Mouse (Mus musculus) embryo, embryonic 10.5 days (tissue): ENCODE results near the gene Kat7.

Experiments
- DNase-seq: peaks from one replicate; pipeline ENCODE4 v3.0.0-alpha.2; 2015; ENCODE audit warnings: low spot score

Gene Kat7

DNA sequence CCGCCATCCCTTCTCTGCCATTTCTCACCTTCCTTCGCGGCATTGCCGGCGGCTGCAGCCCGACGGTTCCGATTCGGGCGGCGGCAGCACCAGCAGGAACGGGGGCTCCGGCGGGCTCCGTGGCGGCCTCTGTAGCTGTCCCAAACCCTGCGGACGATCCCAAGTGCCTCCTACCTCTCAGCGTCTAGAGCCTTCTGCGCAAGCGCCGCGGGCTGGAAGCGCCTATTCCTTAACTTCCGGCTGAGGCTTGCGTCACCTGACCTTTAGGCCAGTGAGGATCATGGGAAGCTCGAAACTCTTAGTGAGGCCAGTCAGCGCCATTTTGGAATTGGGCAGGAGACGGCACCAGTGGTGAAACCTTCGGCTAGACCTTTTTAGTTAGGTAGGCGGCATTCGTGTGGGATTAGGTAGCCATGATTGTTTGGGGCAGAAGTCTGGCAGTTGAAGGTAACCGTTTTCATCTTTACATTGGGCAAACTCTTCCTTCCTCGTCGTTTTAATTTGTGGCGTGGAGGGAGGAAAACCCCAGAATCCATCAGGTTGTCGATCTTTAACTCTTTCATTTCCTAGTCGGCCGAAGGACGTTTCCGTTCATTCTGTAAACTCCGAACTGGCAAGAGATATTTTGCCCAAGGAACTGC lies at the start of gene Kat7:
TSS of gene Kat7 (minus strand) at position 240 of the 641 bp plus-strand sequence.
- peak; percentile 100 for DNase-seq

DNA sequence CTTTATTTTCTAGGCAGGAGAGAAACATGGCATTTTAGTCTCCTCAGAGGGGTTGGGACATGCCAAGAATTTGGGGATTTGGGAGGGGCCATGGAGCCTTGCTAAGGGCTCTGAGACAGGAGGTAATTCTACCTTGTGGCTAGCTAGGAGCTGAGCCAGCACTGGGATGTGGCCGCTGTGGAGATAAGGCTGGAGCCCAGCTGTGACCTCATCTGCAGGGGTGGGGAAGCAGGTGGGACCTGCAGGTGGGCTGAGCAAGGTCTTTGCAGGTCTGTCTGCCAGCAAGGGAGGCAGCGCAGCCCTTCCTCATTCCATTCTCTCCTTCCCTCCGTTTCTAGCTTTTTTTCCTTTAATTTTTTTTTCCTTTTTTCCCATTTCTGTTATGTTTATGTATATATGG lies 48.2 kb upstream of the Kat7 start:
- no peak for DNase-seq

DNA sequence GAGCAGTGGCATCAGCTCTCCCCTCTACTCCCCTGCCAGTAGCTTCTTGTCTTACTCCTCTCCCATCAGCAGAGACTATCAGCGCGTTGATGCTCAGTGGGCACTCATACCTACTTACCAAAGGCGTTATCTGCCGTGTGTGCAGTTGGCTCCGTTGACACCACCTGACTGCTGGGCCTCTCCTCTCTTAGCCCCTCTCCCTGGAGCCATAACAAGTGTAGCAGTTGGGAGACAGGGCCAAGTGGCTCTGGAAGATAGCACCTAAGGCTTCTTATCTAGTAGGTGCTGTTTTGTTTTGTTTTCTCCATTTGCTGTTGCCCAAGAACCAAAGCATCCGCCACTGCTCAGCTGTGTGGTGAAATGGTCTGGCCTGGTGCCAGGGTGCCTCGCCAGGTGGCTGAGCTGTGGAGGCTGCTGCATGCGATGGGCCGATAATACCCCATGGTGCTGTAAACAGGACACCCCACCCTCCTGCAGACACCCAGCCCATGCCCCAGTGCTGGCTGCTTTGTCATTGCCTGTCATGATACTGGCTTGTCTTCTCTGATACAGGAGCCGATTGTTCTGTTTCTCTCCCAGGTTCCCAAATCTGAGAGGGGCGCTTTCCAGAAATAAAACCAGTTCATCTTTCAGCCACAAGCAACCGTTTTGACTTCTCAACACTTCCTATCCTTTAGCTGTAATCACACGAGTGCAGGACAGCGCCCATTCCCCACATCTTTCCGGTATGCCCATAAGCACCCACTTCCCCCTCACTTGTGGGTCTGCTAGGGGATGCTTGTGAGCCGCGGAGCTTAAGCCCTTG lies 46.6 kb upstream of the Kat7 start:
- no peak for DNase-seq

DNA sequence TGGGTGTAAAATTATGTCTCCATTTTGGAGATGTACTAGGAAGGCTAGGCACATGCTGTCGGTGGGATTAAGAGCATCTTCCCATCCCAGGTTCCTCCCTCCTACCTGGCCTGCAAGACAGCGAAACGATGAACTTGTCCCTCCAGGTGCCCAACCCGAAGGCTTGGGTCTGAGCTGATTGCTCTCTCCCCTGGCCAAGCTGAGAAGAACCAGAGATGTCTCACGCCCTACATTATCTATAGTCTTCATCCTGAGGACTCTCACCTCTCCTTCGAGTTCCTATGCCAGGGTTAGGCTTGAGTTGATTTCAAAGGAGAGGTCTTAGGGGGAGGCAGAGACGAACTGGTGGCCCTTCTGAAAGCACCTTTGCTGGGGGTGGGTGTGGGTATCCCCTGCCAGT lies 46.0 kb upstream of the Kat7 start:
- DNase-seq: no peak

DNA sequence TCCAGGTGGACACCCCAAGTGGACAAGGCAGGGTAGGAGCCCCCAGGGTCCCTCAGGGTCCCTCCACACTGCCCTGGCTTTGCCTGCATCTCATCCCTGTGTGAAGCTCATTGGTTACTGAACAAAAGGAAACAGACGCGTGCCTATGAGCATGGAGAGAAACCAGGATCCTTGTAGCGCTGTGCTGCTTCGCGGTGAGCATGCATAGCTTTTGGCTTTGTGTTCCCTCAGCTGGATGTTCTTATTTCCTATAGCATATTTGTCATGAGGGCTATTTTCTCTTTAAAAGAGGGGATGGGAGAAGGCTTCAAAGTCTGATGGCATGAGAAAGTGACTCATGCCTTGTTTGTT lies 45.6 kb upstream of the Kat7 start:
- no peak for DNase-seq

DNA sequence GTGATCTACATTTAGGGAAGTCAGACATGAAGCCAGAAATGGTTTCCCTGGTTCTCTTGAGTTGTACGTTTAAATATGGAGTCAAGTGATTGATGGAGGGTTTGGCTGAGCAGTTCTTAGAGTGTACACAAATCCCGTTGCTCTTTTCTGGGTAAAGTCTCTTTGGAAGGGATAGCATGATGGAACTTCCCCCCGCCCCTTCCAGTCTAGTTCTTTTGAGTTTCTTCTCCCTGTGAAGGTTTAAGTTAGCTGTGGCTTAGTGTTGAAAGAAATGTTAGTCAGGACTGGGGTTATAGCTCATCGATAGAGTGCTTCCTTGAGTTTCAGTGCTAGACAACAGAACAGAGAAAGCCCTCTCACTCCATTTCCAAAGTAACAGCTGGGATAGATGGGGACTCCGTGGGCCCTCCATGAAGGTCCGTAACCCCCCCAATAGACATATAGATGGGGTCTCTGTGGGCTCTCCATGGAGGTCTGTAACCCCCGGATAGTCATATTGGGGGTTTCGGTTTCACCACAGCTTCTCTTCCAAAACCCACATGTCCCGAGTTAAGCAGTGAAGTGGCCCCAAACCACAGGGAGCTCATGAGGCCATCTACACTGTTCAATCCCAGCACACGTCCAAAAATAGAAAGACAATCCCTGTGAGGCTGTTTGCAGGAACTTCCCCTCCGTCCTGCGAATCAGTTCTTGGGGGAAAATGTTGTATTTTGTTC lies 45.1 kb upstream of the Kat7 start:
- no peak for DNase-seq

DNA sequence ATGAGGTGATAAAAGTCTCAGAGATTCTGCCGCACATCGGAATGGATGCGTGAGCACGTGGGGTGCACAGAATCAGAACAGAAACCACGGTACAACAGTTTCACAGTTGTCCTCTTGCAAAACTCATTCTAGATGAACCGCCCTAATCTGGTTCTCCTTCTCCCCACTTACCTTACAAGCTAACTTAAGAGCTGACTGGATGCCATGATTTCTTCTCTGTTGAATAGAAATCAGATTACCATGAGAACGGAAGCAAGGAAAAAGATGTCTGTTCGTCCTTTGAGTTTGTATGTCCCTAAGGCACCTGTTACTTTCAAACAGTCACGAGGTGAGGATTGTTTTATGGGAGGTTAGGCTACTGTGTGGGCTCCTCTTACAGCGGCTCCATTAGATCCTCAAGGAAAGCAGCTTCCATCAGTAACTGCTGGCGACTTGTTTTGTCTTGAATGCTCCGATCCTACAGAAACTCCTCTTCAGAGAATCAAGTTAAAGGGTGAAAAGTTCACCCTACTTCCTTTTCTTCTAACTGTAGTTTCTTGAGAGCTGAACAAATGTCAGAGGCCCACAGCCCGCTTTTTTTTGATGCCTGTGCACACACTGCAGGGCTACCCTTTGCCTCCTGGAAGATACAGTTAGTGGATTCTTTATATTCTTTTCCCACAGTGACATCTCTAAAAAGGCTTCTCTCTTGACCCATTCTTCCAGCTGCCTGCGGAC lies 44.3 kb upstream of the Kat7 start:
- no peak for DNase-seq

DNA sequence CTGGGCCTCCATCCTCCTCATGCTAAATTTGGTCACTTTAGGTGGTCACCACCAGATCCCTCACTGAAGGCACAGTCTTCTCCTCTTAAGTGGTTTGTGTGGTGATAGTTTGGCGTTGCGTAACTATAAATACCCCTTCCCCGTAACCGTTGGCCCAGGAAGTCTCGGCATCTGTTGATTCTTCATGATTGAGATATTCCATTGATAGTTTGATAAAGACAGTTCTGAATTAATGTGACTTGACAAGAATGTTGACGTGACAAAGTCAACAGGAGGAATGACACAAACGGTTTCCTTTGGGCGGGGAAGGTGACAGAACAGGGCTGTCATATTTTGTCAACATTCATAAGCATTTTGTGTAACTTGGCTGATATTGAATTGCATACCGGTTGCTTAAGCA lies 43.2 kb upstream of the Kat7 start:
- DNase-seq: no peak

DNA sequence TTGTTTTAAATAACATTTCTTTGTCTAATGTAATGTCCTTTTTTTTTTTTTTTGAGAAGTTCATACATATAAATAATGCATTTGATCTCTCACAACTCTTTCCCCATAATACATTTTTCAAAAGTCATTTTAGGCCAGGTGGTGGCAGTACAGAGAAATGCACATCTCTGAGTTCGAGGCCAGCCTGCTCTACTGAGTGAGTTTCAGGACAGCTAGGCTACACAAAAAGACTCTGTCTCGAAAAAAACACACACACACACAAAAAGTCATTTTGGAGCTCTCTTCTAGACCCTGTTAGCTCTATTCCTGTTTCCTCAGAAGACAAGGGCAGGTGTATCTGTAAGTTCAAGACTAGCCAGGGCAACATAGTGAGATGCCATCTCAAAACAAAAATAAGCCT lies 42.6 kb upstream of the Kat7 start:
- no peak for DNase-seq

DNA sequence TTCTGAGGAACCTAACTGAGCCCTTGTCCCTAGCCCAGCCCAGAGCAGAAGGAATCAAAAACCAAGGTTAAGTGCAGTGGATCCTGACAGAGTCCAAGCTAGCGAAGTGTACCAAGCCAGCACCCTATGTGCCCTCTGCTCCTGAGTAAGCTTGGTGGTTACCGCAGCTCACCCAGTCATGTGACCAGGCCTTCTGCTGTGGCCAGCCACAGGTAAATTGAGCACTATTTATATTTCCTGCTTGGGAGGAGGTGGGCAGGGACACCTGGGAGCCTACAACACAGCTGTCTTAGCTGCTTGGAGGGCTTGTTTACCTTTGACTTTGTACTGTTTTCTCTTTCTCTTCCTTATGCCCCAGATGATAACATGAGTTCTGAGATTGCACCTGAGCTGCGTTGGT lies 40.9 kb upstream of the Kat7 start:
- DNase-seq: no peak

DNA sequence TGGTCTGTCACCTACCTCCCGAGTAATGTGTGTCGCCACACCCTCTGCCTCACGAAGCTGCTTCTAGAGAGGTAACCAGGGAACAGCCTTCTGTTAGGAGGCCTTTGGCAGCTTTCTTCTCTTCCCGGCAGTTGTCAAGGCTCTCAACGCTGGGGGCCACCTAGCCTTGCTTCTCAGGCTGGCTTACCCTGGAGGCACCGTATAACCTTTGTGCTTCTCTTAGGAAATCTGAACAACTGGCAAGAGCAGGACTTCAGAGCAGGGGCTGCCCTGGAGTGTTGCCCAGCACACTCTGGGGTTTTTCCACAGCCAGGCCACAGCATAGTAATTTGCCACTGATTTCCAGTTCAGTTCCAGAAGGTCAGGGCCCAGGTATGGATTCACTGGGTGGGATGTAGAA lies 40.2 kb upstream of the Kat7 start:
- DNase-seq: no peak

DNA sequence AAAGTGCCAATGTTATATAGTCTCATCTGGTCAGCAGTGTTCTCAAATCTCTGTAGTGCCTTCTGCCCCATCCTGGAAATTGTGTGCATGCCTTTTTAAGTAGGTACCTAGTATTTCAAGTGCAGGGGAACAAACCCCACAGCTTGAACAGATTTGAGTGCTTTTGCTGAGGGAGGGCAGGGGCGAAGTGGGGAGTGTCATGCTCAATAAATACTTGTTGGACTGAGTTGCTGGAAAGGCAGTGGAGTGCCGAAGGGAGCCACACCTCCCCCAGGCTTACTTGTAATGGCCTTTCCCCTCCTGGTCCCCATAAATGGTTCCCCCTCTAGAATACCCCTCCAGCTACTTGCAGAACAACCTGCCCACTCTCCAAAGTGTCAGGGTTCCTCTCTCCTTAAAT lies 34.1 kb upstream of the Kat7 start:
- no peak for DNase-seq

DNA sequence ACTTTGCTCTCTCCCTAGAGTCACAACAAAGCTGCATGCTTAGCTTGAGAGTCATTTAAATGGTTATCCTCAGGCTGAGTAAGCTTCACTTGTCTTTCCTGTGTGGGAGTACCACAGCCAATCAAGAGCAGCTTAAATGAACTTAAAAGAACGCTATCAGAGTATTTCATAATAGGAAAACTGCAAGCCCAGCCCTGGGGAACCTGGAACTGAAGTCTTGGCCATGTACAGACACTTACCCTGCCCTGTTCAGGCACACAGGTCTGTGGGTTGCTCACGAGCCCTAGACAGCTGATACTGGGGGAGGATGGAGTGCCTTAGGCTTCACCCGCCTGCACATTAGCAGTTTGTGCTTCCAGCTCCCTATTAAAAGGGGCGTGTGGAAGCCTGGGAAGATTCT lies 33.1 kb upstream of the Kat7 start:
- DNase-seq: no peak

DNA sequence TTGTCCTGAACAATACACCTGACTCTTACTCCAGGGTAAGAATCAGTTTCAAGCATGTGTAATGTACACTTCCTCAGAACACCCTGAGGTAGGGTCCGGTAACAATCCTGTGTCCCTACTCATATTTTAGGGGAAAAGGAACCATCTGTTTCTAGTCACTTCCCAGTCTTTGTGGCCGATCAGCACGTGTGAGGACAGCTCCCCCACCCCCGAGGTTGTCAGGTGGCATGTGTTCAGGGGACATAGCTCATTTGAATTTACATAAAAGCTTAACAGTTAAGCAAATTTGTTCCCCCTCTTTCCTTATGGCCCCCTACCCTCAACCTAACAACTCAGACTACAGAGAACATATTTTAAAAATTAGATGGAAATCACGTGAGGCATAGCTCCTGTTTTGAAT lies 30.6 kb upstream of the Kat7 start:
- no peak for DNase-seq

DNA sequence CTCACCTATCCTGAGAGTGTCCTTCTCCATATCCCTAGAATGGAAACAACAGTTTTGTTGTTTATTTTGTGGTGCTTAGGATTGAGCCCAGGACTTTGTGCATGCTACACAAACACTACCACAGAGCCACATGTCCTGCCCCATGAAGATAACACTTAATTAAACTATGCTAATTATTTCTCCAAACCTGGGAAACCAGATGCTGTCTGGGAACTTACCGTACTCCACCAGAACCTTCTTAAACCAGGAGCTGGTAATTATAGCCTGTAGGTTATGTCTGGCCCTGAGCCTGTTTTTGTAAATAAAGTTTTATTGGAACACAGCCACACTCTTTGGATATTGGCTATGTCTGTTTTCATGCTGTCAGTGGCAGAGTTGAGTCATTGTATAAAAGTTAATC lies 30.2 kb upstream of the Kat7 start:
- DNase-seq: no peak

DNA sequence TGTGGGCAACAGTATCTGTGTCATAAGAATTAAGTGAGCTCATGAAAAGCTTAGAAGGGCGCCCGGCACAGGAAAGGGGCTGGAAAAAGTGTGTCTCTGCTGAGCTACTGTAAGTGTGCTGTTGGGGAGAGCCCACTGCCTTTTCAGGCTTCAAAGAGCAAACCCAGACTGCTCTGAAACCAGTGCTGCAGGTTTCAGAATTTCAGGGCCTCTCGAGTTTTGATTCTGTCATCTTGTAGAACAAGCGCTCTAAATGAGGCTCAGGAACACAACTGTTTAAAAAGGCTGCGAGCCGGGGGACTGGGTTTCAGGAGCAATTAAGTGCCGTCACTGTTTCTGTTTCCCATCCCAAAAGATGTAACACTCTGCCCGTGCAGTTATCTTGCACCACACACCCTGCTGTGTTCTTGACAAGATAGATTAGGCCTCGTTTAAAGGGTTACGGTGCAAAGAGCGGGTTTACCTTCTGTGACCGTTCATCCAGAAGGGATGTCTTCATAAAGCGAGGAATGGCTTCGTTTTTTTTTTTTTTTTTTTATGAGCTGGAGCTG lies 29.5 kb upstream of the Kat7 start:
- peak; percentile 61 for DNase-seq

DNA sequence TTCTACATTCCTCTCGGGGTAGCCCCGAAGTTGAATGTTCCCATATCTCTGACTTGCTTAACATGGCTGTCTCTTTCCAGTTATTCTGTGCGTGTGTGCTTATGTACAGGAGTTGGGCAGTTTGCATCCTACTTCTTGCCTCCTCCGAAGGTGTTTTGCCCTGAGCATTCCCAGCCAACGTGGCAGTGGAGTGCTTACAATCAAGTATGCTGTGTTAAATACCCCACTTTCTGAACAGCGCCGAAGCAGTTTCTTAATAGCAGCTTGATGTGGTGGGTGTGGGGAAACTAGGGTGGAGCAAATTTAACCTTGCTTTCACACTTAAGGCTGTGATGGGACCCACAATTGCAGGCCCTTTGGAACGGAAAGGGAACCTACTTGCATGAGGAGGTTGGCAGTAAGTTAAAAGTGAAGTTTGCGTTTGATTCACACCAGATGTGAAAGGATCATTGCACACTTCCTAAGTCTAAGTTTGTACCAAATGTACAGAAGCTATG lies 27.8 kb upstream of the Kat7 start:
- no peak for DNase-seq

DNA sequence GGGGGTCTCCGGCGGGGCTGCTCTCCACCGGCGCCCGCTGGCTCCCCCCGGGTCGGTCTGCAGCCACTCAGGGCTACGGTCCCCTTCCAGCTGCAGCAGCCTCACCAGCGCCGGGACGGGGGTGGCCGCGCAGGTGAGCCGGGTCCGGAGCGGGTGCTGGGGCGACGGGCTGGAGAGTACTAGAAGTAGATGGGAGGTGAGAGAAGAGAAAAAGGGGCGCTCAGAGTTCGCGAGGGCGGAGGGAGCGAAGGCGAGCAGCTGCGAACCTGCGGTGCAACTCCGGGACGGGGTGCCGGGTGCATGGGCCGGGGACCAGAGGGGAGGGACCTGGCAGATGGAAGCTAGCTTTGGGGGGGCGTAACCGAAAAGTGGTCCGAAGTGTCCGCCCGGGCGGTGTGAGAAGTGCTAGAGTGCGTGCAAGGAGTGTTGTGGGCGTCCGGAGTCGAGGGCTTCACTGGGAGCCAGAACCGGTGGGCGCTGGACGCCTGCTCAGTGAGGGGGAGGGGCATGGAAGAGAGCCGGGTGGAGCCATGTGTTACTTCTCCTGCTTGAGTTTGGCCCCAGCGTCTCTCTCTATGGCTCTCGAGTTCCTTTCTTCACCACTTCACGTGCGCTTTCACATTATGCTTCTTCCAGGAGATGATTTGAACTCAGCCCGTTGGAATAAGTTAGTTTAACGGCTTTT lies 27.2 kb upstream of the Kat7 start:
- peak; percentile 88 for DNase-seq

DNA sequence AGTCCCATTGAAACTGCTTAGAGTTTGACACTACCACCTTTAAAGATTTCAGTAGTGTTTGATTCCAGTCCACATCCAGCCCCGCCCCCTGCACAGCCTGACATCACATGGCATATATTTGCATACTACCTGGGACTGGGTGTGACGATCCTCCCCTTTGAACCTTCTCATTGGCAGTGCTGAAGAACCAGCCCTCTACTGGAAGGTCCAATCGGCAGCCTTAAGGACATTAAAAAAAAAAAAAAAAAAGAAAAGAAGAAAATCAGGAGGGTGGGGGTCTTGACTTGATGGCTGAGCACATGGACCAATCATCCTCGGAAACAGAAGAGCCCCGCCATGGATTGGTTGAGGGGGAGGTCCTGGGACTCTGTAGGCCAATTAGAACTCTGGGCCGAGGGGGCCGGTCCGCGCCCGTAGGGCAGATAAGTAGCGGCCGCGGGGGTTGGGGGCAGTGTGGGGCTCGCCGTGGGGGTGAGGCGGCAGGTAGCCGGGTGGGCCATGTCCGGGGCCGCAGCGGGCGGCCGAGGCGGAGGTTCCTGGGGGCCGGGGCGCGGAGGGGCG lies 26.6 kb upstream of the Kat7 start, which contains the start of gene Fam117a:
TSS of gene Fam117a (plus strand) at position 451 of the 561 bp plus-strand sequence.
- DNase-seq: peak; percentile 97

DNA sequence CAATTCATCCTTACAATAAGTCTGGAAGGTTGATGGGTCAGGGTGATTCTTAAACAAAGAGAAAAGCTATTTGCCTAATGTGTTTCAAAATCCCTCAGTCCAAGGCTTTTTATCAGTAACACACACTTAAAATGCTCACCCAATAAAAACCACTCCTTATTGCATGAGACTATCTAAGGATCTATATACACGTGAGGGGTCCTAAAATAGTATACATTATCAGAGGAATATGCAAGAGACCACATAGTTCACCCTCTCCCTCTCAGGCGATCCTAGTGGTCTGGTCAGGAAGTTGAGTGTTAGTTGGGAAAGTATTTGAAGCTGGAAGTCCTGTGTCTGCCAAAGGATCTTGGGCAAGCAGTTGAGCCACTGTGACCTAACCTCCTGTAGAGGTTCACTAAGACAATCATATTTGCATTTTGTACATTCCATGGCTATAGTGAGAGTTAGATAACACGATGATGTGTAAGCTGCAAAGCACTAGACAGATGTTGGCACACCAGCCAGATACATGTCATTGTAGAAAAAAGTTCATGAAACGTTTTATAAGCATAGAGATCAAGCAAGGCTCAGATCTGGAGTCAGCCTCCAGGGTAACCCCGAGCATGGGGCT lies 24.5 kb upstream of the Kat7 start:
- no peak for DNase-seq

DNA sequence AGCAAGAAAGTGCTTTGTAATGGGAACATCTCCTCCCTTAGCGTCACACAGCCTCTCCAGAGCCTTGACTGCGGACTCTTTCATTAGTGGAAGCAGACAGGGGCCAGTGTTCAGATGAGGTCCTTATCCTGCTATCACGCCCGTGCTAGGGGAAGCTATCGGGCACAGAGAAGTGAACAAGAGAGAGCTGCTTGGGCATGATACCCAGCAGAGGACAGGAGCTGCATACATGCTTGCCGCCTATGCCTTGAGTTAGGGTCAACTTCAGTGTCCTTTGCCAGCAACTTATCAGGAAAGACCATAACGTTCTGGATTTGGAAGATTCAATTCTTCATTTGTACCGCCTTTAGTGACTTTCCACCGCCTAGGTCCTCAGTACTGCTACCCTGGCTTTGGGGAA lies 23.8 kb upstream of the Kat7 start:
- DNase-seq: no peak
